Mouse (Mus musculus) thymus, postnatal 10 days (tissue): ENCODE results near the gene Fndc5.
A peak's percentile ranks its signal among the peaks of the same experiment; 100 is the strongest.

Experiments used
- DNase-seq, 2 experiments: peaks; one replicate each; pipeline ENCODE4 v3.0.0; 2021; ENCODE audit warnings: low spot score in 2 of 2

Fndc5 gene

GRCm38 (mm10) chr4:129145943-129146342 is 9.1 kb downstream of the Fndc5 start:
- no peak for DNase-seq

- DNase-seq = no peak
These were observed 9.6 kb downstream of the Fndc5 start for GRCm38 (mm10) chr4:129146392-129146791.

GRCm38 (mm10) chr4:129147552-129148103 is 10.8 kb downstream of the Fndc5 start:
- DNase-seq = no peak

- no peak for DNase-seq
These were observed 12.5 kb downstream of the Fndc5 start for GRCm38 (mm10) chr4:129149321-129149720.

GRCm38 (mm10) chr4:129151276-129151811 is 14.5 kb downstream of the Fndc5 start:
- DNase-seq = no peak

- no peak for DNase-seq
These were observed 20.7 kb downstream of the Fndc5 start for GRCm38 (mm10) chr4:129157541-129157940.

GRCm38 (mm10) chr4:129158549-129158948 is 21.8 kb downstream of the Fndc5 start:
- no peak for DNase-seq

- DNase-seq = no peak
These were observed 24.3 kb downstream of the Fndc5 start for GRCm38 (mm10) chr4:129161076-129161475.

GRCm38 (mm10) chr4:129161581-129162255 is 24.9 kb downstream of the Fndc5 start:
- no peak for DNase-seq

- no peak for DNase-seq
These were observed 35.7 kb downstream of the Fndc5 start for GRCm38 (mm10) chr4:129172529-129172928.

GRCm38 (mm10) chr4:129179560-129179959 is 42.8 kb downstream of the Fndc5 start:
- DNase-seq = no peak

- DNase-seq = no peak
These were observed 51.4 kb downstream of the Fndc5 start for GRCm38 (mm10) chr4:129188041-129188659.

GRCm38 (mm10) chr4:129188803-129189541 is 52.2 kb downstream of the Fndc5 start:
- peak; percentile 44 to 59 for DNase-seq

- peak; percentile 99 for DNase-seq
These were observed 53.0 kb downstream of the Fndc5 start, which contains the start of the genes S100pbp and Yars for GRCm38 (mm10) chr4:129189542-129190519. Gene S100pbp (minus strand): TSS chr4:129189727. Gene Yars (plus strand): TSS chr4:129189760.

- no peak for DNase-seq
These were observed 53.7 kb downstream of the Fndc5 start for GRCm38 (mm10) chr4:129190538-129190937.

GRCm38 (mm10) chr4:129191691-129192090 is 54.9 kb downstream of the Fndc5 start:
- no peak for DNase-seq
